Mouse (Mus musculus): ENCODE measurements around the gene Tspan14.

DNA sequence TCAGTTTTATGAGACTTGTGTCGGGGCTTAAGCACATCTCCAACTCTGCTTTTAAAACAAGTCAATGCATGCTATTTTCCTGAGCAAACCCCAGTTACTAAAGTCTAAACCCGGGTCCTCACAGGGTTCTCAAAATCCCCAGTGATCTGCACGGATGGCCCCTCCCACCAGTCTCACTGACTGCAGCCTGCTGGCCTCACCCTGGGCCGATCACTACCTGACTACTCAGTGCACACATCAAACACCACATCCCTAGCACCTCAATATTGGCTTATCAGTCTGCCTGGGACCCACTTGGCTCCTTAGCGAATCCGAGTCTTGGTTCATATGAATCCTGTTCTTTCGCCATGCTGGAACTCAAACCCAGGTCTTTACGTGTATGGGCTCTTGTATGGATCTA is 70.9 kb downstream of the Tspan14 start:
- no peak for TF ChIP-seq CTCF (IDR thresholded peaks at IDR 0.05; ENCODE audit: borderline replicate concordance, control insufficient read depth, extremely low read depth, insufficient read depth, low read length, poor library complexity)
- TF ChIP-seq POLR2A (IDR thresholded peaks at IDR 0.05; ENCODE audit: control insufficient read depth, extremely low read depth, insufficient read depth, low read length, poor library complexity), result no peak
